Mouse (Mus musculus): Measurements from ENCODE around the gene Mief2. TPM values are rescaled to one million over a fixed set of nuclear protein-coding genes. Genes with fewer than 3 reads are reported as not detected.

The Mief2 gene
- 10 to 100 TPM; 25.4 to 27.7 TPM for total RNA-seq (2021)
- long read RNA-seq, transcript Mief2-201 (4 exons, 2,522 nt) = major isoform, 6 of 19 reads
- long read RNA-seq, partial matches to known transcripts = 8 of 19 reads
- long read RNA-seq, other reads (novel, unspliced or antisense) = 1 of 19 reads

DNA sequence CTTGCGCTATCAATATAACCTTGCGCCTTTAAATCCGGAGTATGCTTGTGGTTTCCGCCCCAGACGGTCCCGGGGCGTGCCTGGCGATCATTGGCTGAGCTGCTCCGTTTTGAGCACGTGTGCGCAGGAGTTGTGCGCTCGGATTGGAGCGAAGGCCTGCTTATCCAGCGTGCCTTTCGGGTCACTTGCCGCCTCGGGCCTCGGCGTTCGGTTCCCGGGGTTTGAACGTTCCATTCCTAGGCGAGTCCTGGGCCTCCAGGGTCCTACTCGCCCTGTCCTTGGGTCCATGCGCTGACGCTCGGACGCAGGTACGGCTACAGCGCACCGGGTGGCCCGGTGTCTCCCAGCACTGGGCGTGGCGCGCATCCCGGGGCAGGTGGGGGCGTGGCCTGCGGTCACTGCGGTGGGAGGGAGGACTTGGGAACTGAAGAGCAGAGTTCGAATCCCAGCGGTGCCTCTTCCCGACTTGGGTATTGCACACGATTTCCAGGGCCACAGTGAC lies at the start of gene Mief2:
Gene Mief2, plus strand, starts transcription at position 139 of the 502 bp plus-strand sequence.
- peak; percentile 90 to 93 for DNase-seq (ENCODE audit: low spot score in 2 of 2)

GRCm38 (mm10) chr11:60696165-60696564 lies 32.0 kb upstream of the Mief2 start:
- DNase-seq (ENCODE audit: low spot score in 2 of 2) = no peak

DNA sequence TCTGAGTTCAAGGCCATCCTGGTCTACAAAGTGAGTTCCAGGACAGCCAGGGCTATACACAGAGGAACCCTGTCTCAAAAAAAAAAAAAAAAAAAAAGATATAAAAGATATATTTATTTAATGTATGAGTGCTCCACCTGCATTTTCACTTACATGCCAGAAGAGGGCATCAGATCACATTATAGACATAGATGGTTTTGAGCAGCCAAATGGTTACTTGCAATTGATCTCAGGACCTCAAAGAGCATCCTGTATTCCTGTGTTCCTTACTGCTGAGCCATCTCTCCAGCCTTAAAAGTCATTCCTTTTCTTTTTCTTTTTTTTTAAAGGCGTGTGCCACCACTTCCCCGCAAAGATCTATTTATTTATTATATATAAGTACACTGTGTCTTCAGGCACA lies 30.6 kb upstream of the Mief2 start:
- DNase-seq (ENCODE audit: low spot score in 2 of 2) = no peak

- peak; percentile 44 to 55 for DNase-seq (ENCODE audit: low spot score in 2 of 2)
Measured at GRCm38 (mm10) chr11:60698806-60699523, 29.2 kb upstream of the Mief2 start.

- DNase-seq (ENCODE audit: low spot score in 2 of 2) = peak; percentile 74 to 86
Measured at GRCm38 (mm10) chr11:60699524-60700075, 28.6 kb upstream of the Mief2 start, which contains the start of gene Llgl1. Gene Llgl1 (plus strand): TSS chr11:60699723.

DNA sequence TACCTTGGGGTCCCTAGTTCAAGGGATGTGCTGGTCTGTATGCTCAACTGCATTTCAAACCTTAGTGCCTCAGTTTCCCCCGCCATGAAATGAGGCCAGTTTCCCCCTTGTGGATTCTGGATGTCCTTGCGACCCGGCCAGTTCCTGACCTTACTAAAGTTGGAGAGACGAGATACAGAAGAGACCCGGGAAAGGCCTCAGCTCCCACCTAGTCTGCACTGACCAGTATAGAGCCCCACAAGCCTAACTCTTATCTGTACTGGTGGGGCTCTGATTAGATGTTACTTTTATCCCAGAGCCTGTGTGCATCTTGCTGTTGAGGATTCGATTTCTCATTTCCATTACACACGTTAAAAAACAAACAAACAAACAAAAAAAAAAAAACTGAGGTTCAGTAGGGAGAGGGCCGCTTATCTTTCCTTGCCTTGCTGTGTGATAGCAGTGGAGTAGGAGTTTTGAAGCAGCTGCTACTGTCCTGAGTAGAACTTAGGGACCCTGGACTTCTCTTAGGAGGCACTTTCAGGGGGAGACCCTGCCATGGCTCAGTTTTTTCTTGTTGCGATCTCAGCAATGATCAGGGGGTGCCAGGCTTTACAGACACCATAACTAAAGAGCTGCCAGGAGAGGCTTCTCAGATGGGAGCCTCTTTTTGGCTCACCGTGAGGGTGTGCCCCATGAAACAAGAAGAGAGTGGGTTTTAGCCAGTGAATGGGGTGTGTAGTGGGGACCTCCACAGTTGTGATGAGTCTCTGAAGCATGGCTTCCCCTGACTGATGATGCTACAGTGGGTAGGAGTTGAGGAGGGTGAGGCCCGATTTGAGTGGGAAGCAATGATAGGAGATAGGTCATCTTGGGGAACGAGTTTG lies 27.6 kb upstream of the Mief2 start:
- peak; percentile 4 to 13 for DNase-seq (ENCODE audit: low spot score in 2 of 2)

GRCm38 (mm10) chr11:60701611-60702010 lies 26.6 kb upstream of the Mief2 start:
- peak; percentile 5 to 17 for DNase-seq (ENCODE audit: low spot score in 2 of 2)

DNA sequence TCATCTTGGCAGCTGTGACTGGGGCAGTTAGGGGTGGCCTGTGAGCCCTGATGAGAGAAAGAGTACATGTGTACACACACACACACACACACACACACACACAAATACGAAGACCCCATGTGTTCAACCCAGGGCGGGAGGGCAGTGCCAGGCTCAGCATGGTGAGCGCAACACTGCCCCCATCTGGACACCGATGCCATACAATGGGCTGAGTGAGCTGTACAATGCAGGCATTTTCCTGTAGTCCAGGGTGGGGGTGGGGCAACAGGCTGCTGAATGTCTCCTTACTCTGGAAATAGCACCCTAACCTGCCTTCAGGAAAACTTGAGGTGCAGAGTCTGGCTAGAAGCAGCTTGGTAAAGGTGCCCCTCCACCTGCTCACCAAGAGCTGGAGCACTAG lies 25.1 kb upstream of the Mief2 start:
- DNase-seq (ENCODE audit: low spot score in 2 of 2) = peak; percentile 78 to 81

DNA sequence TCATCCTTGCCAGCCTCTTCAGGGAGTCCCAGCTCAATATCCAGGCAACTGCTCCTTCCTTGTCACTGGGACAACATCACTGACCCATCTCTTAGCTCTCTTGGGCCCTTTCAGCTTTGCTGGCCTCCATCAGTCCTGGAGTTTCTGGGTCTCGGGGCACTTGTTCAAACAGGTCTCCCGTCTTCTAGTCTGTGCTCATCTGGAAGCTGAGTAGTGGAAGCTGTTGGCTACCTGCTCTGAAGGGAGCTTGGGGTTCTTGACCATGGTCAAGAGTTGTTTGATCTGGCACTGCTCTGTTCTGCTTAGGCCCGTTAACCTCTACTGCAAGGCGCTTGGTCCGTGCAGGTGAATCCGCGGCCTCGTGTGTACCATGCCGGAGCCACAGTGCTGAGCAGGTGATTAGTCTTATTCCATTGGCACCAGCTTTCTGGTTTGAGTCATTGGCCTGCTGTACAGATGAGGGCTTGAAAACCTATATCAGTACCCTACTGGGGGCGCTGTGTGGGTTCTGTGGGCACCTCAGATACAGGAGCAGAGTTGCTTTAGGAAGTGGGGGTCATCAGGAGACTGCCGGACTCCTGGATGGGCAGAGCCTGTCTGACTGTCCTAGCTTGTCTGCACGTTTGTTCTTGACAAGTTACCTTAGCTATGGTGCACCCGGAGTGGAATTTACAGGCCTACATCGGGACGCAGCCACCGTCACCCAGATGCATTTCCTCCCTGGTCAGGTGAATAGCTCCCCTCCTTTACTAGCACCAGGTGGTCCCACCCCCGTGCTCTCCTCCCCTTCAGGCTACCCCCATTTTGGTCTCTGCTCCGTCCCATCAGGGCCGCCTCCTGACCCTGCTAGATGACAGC lies 23.9 kb upstream of the Mief2 start:
- peak; percentile 8 to 13 for DNase-seq (ENCODE audit: low spot score in 2 of 2)

DNA sequence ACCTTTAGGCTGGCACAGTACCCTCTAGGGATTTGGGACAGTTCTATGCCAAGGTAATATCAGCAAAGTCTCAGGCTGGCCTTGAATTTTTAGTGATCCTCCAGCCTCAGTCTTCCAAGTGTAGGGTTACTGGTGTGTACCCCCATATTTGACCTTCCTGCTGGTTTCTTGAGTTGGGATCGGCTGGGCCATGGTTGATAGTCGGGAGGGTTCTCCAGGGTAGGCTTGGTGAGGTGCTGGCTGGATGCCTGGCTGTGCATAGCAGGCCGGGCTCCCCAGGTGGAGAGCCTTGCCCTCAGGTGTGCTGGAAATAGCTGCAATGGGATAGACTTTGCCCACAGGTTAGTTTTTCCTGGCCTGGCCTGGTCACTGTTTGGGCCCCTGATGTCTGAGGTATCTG lies 22.9 kb upstream of the Mief2 start:
- DNase-seq (ENCODE audit: low spot score in 2 of 2) = peak in 1 of 2 experiments; percentile 6

DNA sequence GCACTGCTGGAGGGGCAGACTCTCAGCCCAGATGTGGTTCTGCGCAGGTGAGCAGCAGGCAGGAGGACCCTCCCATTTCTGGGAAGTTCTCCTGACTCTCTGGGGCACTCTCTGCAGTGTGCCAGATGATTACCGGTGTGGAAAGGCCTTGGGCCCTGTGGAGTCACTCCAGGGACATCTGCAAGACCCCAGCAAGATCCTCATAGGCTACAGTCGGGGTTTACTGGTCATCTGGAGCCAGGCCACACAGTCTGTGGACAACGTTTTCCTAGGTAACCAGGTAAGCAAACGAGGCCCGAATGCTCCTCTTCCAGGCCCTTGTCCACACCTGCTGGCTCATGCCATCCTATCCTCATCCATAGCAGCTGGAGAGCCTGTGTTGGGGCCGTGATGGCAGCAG lies 22.1 kb upstream of the Mief2 start:
- DNase-seq (ENCODE audit: low spot score in 2 of 2) = peak in 1 of 2 experiments; percentile 9

GRCm38 (mm10) chr11:60706696-60707480 lies 21.3 kb upstream of the Mief2 start:
- peak; percentile 5 to 8 for DNase-seq (ENCODE audit: low spot score in 2 of 2)

DNA sequence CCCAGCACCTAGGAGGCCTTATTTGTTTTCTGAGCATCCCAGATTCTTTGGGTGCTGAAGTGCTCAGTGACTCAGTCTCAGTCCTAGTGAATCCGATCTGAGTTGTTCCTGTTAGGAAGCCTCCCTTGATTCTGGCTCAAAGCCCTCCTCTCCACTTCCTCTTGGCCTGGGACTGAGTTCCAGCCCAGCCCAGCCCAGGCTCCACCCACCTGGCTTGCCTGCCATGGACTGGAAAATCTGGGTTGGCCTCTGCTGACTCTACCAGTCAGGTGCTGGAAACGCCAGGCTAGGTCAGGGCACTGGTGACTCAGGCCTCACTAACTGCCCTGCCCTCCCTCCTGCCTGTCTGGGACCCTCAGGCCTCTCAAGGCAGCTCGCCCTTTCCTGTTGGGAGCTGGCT lies 20.5 kb upstream of the Mief2 start:
- DNase-seq (ENCODE audit: low spot score in 2 of 2) = peak; percentile 24 to 52

- DNase-seq (ENCODE audit: low spot score in 2 of 2) = peak in 1 of 2 experiments; percentile 8
Measured at GRCm38 (mm10) chr11:60708631-60709030, 19.6 kb upstream of the Mief2 start.

GRCm38 (mm10) chr11:60709481-60710465 lies 18.4 kb upstream of the Mief2 start:
- no peak for DNase-seq (ENCODE audit: low spot score in 2 of 2)

GRCm38 (mm10) chr11:60711218-60711617 lies 17.0 kb upstream of the Mief2 start:
- no peak for DNase-seq (ENCODE audit: low spot score in 2 of 2)

DNA sequence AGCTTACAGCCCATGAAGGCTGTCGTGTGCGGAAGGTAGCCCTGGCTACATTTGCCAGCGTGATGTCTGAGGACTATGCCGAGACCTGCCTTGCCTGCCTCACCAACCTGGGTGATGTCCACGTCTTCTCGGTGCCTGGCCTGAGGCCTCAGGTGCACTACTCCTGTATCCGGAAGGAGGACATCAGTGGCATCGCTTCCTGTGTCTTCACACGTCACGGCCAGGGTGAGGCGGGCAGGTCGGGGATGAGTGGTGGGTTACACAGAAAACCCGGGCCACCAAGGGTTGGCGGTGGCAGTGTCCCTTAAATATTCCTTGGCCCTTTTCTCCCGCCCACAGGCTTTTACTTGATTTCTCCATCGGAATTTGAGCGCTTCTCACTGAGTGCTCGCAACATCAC lies 16.2 kb upstream of the Mief2 start:
- no peak for DNase-seq (ENCODE audit: low spot score in 2 of 2)

DNA sequence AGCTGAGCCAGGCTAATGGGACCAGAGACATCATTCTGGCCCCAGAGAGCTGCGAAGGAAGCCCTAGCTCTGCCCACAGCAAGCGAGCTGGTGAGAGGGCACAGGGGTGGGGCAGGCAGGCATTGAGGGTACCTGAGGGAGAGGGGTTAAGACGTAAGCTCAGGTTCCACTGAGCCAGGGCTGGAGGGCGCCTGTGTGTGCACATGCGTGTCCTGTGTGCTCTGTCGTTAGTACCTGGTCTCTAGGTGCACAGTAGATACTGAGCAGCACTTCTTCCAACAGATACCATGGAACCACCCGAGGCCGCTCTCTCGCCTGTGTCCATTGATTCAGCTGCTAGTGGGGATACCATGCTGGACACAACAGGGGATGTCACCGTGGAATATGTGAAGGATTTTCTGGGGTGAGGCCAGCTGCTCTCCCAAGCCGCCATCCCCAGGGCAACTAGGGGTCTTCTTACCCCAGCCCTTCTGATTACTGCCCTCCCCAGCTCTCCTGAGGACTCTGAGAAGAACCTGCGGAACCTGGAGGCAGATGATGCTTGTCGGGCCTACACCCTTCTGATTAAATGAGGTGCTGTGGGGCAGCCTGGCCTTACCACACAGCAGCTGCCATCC lies 15.5 kb upstream of the Mief2 start:
- no peak for DNase-seq (ENCODE audit: low spot score in 2 of 2)
